In genomic region chr8:12873357-12874046, GRCm38 (mm10) we compare ENCODE assay signal across 8 mouse cellular contexts. TPM values are rescaled to one million over a fixed set of nuclear protein-coding genes. Genes with fewer than 3 reads are reported as not detected.
DNase-seq lines count a peak whose midpoint lies in the region; ATAC-seq and TF ChIP-seq lines count a peak whose summit lies in the region.

Mcf2l (plus strand) TSS chr8:12873806.

- H3K27me3 ChIP-seq in E14TG2a.4 (ENCODE audit: insufficient read depth, low read length), result no peaks in the 10 kb centered on the region
- peaks cover 13% of the 10 kb centered on the region for H3K27me3 ChIP-seq in heart, embryonic 11.5 days (ENCODE audit: control insufficient read depth, insufficient read depth, low read length)
- H3K27me3 ChIP-seq in liver, embryonic 14.5 days (ENCODE audit: control insufficient read depth, insufficient read depth, low read length), result peaks cover 15% of the 10 kb centered on the region

- WGBS in heart, embryonic 11.5 days (ENCODE audit: insufficient replicate concordance), result 2% methylated on average over 30 of the region's 30 CpGs
- 2% methylated on average over 30 of the region's 30 CpGs for WGBS in liver, embryonic 14.5 days (ENCODE audit: insufficient replicate concordance)

- peak within 1 kb of the TSS; percentile 72 for H3K9ac ChIP-seq in heart, embryonic 11.5 days (ENCODE audit: low read depth, low read length)
- no peak within 1 kb of the TSS for H3K9ac ChIP-seq in liver, embryonic 14.5 days (replicated peaks)

- H3K36me3 ChIP-seq in E14TG2a.4 (ENCODE audit: insufficient read depth, low read length), result no peaks in the 10 kb centered on the region
- H3K36me3 ChIP-seq in heart, embryonic 11.5 days (ENCODE audit: control insufficient read depth, insufficient read depth, low read length), result no peaks in the 10 kb centered on the region
- no peaks in the 10 kb centered on the region for H3K36me3 ChIP-seq in liver, embryonic 14.5 days (replicated peaks; ENCODE audit: control insufficient read depth, insufficient read depth, low read depth)

- no peaks in the 10 kb centered on the region for H3K9me3 ChIP-seq in E14TG2a.4 (ENCODE audit: low read length)
- no peaks in the 10 kb centered on the region for H3K9me3 ChIP-seq in heart, embryonic 11.5 days (replicated peaks; ENCODE audit: control insufficient read depth, low read length)
- H3K9me3 ChIP-seq in liver, embryonic 14.5 days (ENCODE audit: control insufficient read depth, low read length), result no peaks in the 10 kb centered on the region

- DNase-seq in adrenal gland, postnatal 10 days, result peak; percentile 67
- peak; percentile 91 for DNase-seq in embryo, embryonic 9.5 days (ENCODE audit: extremely low spot score)
- peak; percentile 69 for DNase-seq in kidney, adult 9 months
- DNase-seq in liver, embryonic 14.5 days (ENCODE audit: low read depth in 3 of 3, low spot score in 3 of 3), result peak; percentile 4 to 23 (median 13)
- peak; percentile 85 for DNase-seq in neural tube, embryonic 10.5 days (ENCODE audit: extremely low spot score, low spot score)
- DNase-seq in thymus, postnatal 4 days, result peak; percentile 75

- TF ChIP-seq EP300 in liver, embryonic 14.5 days (IDR thresholded peaks at IDR 0.05; ENCODE audit: low read depth), result no peak

- H3K4me3 ChIP-seq in E14TG2a.4 (replicated peaks; ENCODE audit: low read length), result peak within 1 kb of the TSS; percentile 83
- peak within 1 kb of the TSS; percentile 60 for H3K4me3 ChIP-seq in heart, embryonic 11.5 days (ENCODE audit: low read depth, low read length)
- peak within 1 kb of the TSS; percentile 40 to 43 for H3K4me3 ChIP-seq in liver, embryonic 14.5 days (ENCODE audit: insufficient read depth in 1 of 2, low read depth in 2 of 2, low read length in 2 of 2)

- peak; percentile 64 for ATAC-seq in heart, embryonic 11.5 days (replicated peaks; ENCODE audit: insufficient number of reproducible peaks, low FRiP score, low TSS enrichment)
- ATAC-seq in liver, embryonic 14.5 days (ENCODE audit: insufficient read depth), result peak; percentile 37; the same call in 1 of the 2 replicates

- peaks cover 77% of the 10 kb centered on the region for H3K4me1 ChIP-seq in E14TG2a.4 (replicated peaks; ENCODE audit: low read depth, low read length)
- H3K4me1 ChIP-seq in heart, embryonic 11.5 days (ENCODE audit: control insufficient read depth, insufficient read depth, low read length), result peaks cover 13% of the 10 kb centered on the region; the same call in 1 of the 2 replicates
- no peaks in the 10 kb centered on the region for H3K4me1 ChIP-seq in liver, embryonic 14.5 days (replicated peaks; ENCODE audit: control insufficient read depth in 2 of 2, insufficient read depth in 2 of 2, low read length in 1 of 2)

- peak within 1 kb of the TSS; percentile 85 for H3K4me2 ChIP-seq in heart, embryonic 11.5 days
- peak within 1 kb of the TSS; percentile 62 for H3K4me2 ChIP-seq in liver, embryonic 14.5 days (ENCODE audit: low read depth)

- no peak for TF ChIP-seq CTCF in E14TG2a.4 (conservative IDR thresholded peaks at IDR 0.05; ENCODE audit: low read length)
- TF ChIP-seq CTCF in liver, embryonic 14.5 days (IDR thresholded peaks at IDR 0.05; ENCODE audit: low read depth), result no peak

- H3K27ac ChIP-seq in heart, embryonic 11.5 days (ENCODE audit: low read depth, low read length), result no peak within 1 kb of the TSS
- H3K27ac ChIP-seq in liver, embryonic 14.5 days, result no peak within 1 kb of the TSS

RNA-seq across cellular contexts. Expression of gene Mcf2l, which starts in this region (rescaled TPM):
- total RNA-seq in adrenal gland, postnatal 10 days (2021), result 10 to 100 TPM; 43.0 to 52.5 TPM
- polyA plus RNA-seq in heart, embryonic 11.5 days (2014; fragmentation: Nextera tagmentation; extraction: Ambion mirVana), result 8.8 and 11.3 TPM in 2 replicates
- 0.44 and 0.53 TPM in 2 replicates for polyA plus RNA-seq in liver, embryonic 14.5 days (2012; rRNA removed)
- polyA plus RNA-seq in liver, embryonic 14.5 days (2014; fragmentation: Nextera tagmentation; extraction: Ambion mirVana), result 0.72 and 1.1 TPM in 2 replicates

Comparison
In these comparisons a context has a peak if more than half of its experiments do, and no peak if none do; other contexts are left out.
1. DNase-seq: peak in every context shown above with its lines; median percentile 91 in embryo, embryonic 9.5 days; 85 in neural tube, embryonic 10.5 days; 75 in thymus, postnatal 4 days; 69 in kidney, adult 9 months; 67 in adrenal gland, postnatal 10 days; 13 in liver, embryonic 14.5 days.